Mouse (Mus musculus): ENCODE results near the gene Zfp277. TPM values are rescaled to one million over a fixed set of nuclear protein-coding genes. Genes with fewer than 3 reads are reported as not detected.

The Zfp277 gene
- total and polyA plus RNA-seq, 2 experiments from 2014 or later, result 17.9 to 22.5 TPM

GRCm38 (mm10) chr12:40351879-40352278 lies 93.8 kb downstream of the Zfp277 start:
- H3K4me1 ChIP-seq (ENCODE audit: control insufficient read depth, insufficient read depth), result no peaks in the 10 kb centered on the region
- TF ChIP-seq CTCF (IDR thresholded peaks at IDR 0.05; ENCODE audit: low read depth), result no peak
- no peak for TF ChIP-seq EP300 (IDR thresholded peaks at IDR 0.05; ENCODE audit: low read depth)
- WGBS, result 78% methylated on average over 3 of the region's 3 CpGs
- no peak for DNase-seq (ENCODE audit: low spot score)
- H3K9ac ChIP-seq (replicated peaks; ENCODE audit: low read depth, low read length), result no peak overlapping the region
- ATAC-seq (ENCODE audit: insufficient read depth, low read depth), result no peak
- no peak overlapping the region for H3K27ac ChIP-seq (ENCODE audit: low read depth)
- no peaks in the 10 kb centered on the region for H3K27me3 ChIP-seq (ENCODE audit: control insufficient read depth, insufficient read depth, low read length)
- H3K4me2 ChIP-seq (ENCODE audit: low read depth, low read length), result no peak overlapping the region
- no peaks in the 10 kb centered on the region; the same call in 1 of the 2 replicates for H3K36me3 ChIP-seq (replicated peaks; ENCODE audit: control insufficient read depth, insufficient read depth, low read length)
- no peaks in the 10 kb centered on the region for H3K9me3 ChIP-seq (replicated peaks; ENCODE audit: control insufficient read depth, low read length)
- H3K4me3 ChIP-seq (ENCODE audit: low read depth, low read length), result no peak overlapping the region

- Histone ChIP-seq H3K4me1 (ENCODE audit: control insufficient read depth, insufficient read depth) (peaks cover 7% of the 10 kb centered on the region; the same call in 1 of the 2 replicates), H3K36me3 (replicated peaks; ENCODE audit: control insufficient read depth, insufficient read depth, low read length) (no peaks in the 10 kb centered on the region; the same call in 1 of the 2 replicates), H3K4me2 (ENCODE audit: low read depth, low read length) (no peak overlapping the region), H3K9ac (replicated peaks; ENCODE audit: low read depth, low read length) (no peak overlapping the region), H3K27ac (ENCODE audit: low read depth) (no peak overlapping the region), H3K27me3 (ENCODE audit: control insufficient read depth, insufficient read depth, low read length) (no peaks in the 10 kb centered on the region), H3K9me3 (replicated peaks; ENCODE audit: control insufficient read depth, low read length) (no peaks in the 10 kb centered on the region), H3K4me3 (ENCODE audit: low read depth, low read length) (no peak overlapping the region)
- TF ChIP-seq CTCF (IDR thresholded peaks at IDR 0.05; ENCODE audit: low read depth), result no peak
- TF ChIP-seq EP300 (IDR thresholded peaks at IDR 0.05; ENCODE audit: low read depth), result no peak
- ATAC-seq (ENCODE audit: insufficient read depth, low read depth) (no peak), DNase-seq (ENCODE audit: low spot score) (no peak)
- 71% methylated on average over 4 of the region's 4 CpGs for WGBS
These were observed 97.5 kb downstream of the Zfp277 start for GRCm38 (mm10) chr12:40348251-40348650.

- WGBS, result 87% methylated on average over 10 of the region's 10 CpGs
- Histone ChIP-seq H3K4me3 (ENCODE audit: low read depth, low read length) (no peak overlapping the region), H3K9ac (replicated peaks; ENCODE audit: low read depth, low read length) (no peak overlapping the region), H3K27ac (ENCODE audit: low read depth) (no peak overlapping the region), H3K4me1 (ENCODE audit: control insufficient read depth, insufficient read depth) (peaks cover 7% of the 10 kb centered on the region; the same call in 1 of the 2 replicates), H3K36me3 (replicated peaks; ENCODE audit: control insufficient read depth, insufficient read depth, low read length) (no peaks in the 10 kb centered on the region; the same call in 1 of the 2 replicates), H3K4me2 (ENCODE audit: low read depth, low read length) (no peak overlapping the region), H3K27me3 (ENCODE audit: control insufficient read depth, insufficient read depth, low read length) (no peaks in the 10 kb centered on the region), H3K9me3 (replicated peaks; ENCODE audit: control insufficient read depth, low read length) (no peaks in the 10 kb centered on the region)
- DNase-seq (ENCODE audit: low spot score) (no peak), ATAC-seq (ENCODE audit: insufficient read depth, low read depth) (no peak)
- TF ChIP-seq CTCF (IDR thresholded peaks at IDR 0.05; ENCODE audit: low read depth) (no peak), EP300 (IDR thresholded peaks at IDR 0.05; ENCODE audit: low read depth) (no peak)
These were observed 98.5 kb downstream of the Zfp277 start for GRCm38 (mm10) chr12:40347060-40347698.

GRCm38 (mm10) chr12:40341443-40341842 lies 104.3 kb downstream of the Zfp277 start:
- no peak overlapping the region for H3K4me3 ChIP-seq (ENCODE audit: low read depth, low read length)
- DNase-seq (ENCODE audit: low spot score) (peak; percentile 23), ATAC-seq (ENCODE audit: insufficient read depth, low read depth) (peak; percentile 82; the same call in 1 of the 2 replicates)
- peak overlapping the region; percentile 39; the same call in 1 of the 2 replicates for H3K27ac ChIP-seq (ENCODE audit: low read depth)
- no peak overlapping the region for H3K4me2 ChIP-seq (ENCODE audit: low read depth, low read length)
- H3K27me3 ChIP-seq (ENCODE audit: control insufficient read depth, insufficient read depth, low read length), result no peaks in the 10 kb centered on the region
- peaks cover 33% of the 10 kb centered on the region for H3K4me1 ChIP-seq (ENCODE audit: control insufficient read depth, insufficient read depth)
- TF ChIP-seq EP300 (IDR thresholded peaks at IDR 0.05; ENCODE audit: low read depth) (no peak), CTCF (IDR thresholded peaks at IDR 0.05; ENCODE audit: low read depth) (no peak)
- H3K36me3 ChIP-seq (replicated peaks; ENCODE audit: control insufficient read depth, insufficient read depth, low read length), result no peaks in the 10 kb centered on the region
- no peak overlapping the region for H3K9ac ChIP-seq (replicated peaks; ENCODE audit: low read depth, low read length)
- 14% methylated on average over 5 of the region's 5 CpGs for WGBS
- H3K9me3 ChIP-seq (replicated peaks; ENCODE audit: control insufficient read depth, low read length), result no peaks in the 10 kb centered on the region

GRCm38 (mm10) chr12:40335303-40335702 lies 110.4 kb downstream of the Zfp277 start:
- Histone ChIP-seq H3K9me3 (replicated peaks; ENCODE audit: control insufficient read depth, low read length) (no peaks in the 10 kb centered on the region), H3K27me3 (ENCODE audit: control insufficient read depth, insufficient read depth, low read length) (no peaks in the 10 kb centered on the region), H3K36me3 (replicated peaks; ENCODE audit: control insufficient read depth, insufficient read depth, low read length) (peaks cover 9% of the 10 kb centered on the region; the same call in 1 of the 2 replicates), H3K27ac (ENCODE audit: low read depth) (no peak overlapping the region), H3K4me2 (ENCODE audit: low read depth, low read length) (no peak overlapping the region), H3K9ac (replicated peaks; ENCODE audit: low read depth, low read length) (no peak overlapping the region), H3K4me3 (ENCODE audit: low read depth, low read length) (no peak overlapping the region), H3K4me1 (ENCODE audit: control insufficient read depth, insufficient read depth) (peaks cover 14% of the 10 kb centered on the region)
- DNase-seq (ENCODE audit: low spot score), result no peak
- TF ChIP-seq EP300 (IDR thresholded peaks at IDR 0.05; ENCODE audit: low read depth) (no peak), CTCF (IDR thresholded peaks at IDR 0.05; ENCODE audit: low read depth) (no peak)
- no peak for ATAC-seq (ENCODE audit: insufficient read depth, low read depth)
- over 99% methylated on average over 3 of the region's 3 CpGs for WGBS
